Mouse (Mus musculus) common myeloid progenitor, adult 5-6 weeks (primary cell): ENCODE data around the gene Rhbdl1. TPM values are rescaled to one million over a fixed set of nuclear protein-coding genes. Genes with fewer than 3 reads are reported as not detected.
"Not testable (repeated sequence)": the region's sequence is repeated elsewhere in the genome, so short reads cannot be mapped to it uniquely, and the experiment has no call there.

Experiments used
- ATAC-seq: replicated peaks from 2 replicates; pipeline ENCODE4 v1.8.0; 2016; ENCODE audit warnings: low read depth, mild to moderate bottlenecking, moderate TSS enrichment, inconsistent platforms; ENCODE audit not compliant: poor library complexity, severe bottlenecking
- total RNA-seq: library from RNA; stranded (forward); fragments of 200-1000, 187-1606 nt; gene quantifications from 2 replicates; pipeline ENCODE4 v1.2.3, GENCODE M21; 2017

Gene Rhbdl1
- total RNA-seq, 1 experiment from 2014 or later, result 0.46 TPM

DNA sequence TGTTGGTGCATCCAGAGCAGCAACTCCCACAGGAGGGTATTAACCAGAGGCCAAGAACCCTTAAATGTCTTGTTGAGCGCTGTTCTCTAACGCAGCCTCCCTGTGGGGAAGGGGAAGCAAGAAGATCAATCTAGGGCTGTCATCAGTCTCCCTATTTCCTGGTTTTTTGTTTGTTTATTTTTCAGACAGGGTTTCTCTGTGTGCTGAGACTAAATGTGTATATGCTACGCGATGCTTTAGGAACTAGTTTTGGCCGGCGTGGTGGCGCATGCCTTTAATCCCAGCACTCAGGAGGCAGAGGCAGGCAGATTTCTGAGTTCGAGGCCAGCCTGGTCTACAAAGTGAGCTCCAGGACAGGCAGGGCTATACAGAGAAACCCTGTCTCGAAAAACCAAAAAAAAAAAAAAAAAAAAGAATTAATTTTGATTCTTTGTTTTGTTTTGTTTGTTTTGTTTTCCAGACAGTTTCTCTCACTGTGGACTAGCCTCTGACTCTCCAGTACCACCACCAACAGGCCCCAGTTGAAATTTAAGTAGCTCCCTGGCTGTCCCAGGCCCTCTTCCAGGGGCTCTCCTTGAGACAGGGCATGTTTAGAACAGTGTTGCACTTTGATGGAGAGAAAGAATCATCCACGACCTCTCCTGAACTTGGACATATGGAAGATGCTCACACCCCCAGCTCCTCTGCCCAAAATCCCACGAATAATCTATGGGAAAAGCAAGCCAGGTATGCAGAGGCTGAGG lies 36.5 kb upstream of the Rhbdl1 start:
- no peak for ATAC-seq

- no peak for ATAC-seq
These were observed 35.6 kb upstream of the Rhbdl1 start for GRCm38 (mm10) chr17:25872676-25873075.

DNA sequence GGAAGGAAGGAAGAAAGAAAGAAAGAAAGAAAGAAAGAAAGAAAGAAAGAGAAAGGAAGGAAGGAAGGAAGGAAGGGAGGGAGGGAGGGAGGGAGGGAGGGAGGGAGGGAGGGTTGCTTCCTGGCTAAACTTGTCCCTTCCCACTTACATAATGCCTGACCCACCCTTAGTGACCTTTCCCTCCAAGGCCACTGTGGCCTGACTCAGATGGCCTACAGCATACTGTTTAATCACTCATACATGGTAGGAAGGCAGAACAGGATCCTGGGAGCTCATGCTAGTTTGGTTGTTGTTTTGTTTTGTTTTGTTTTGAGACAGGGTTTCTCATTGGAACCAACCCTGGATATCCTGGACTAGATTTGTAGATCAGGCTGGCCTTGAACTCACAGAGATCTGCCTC lies 34.5 kb upstream of the Rhbdl1 start:
- ATAC-seq, result not testable (repeated sequence)

DNA sequence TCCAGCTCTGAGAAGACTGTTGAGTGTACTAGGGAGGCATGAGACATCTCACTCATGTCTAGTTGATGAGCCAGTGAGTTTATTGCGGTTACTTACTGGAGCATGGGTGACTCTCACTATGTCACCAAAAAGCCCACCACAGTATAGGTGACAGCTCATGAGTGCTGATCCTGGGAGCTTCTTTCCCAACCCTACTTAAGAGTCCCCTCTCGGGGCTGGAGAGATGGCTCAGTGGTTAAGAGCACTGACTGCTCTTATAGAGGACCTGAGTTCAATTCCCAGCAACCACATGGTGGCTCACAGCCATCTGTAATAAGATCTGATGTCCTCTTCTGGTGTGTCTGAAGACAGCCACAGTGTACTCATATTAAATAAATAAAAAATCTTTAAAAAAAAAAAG lies 32.9 kb upstream of the Rhbdl1 start:
- ATAC-seq, result no peak

GRCm38 (mm10) chr17:25869498-25869897 lies 32.4 kb upstream of the Rhbdl1 start:
- ATAC-seq, result no peak

DNA sequence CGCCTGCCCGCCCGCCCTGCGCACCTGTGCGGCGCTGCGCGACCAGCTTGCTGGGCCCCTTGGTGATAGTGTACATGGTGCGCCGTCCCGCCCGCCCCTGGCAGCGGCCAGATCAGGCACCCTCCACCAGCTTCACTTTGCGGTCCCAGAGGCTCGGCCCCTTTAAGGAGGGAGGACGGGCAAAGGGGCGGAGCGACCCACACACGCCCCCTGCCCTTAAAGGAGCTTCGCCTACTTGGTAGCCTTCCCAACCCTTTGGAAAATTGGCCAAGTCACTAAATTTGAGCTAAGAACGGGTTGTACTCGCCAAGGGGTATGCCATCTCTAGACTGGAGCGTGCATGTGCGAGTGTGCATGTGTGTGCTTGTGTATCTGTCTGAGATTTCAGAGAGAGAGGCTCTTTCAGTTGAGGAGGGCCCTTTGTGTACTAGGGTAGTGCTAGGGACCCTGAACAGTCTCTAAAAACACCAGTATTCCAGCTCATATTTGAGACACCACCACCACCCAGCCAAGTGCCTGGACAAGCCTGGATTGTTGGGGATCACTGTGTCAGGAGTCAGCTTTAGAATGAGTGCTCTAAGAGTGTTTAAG lies 31.6 kb upstream of the Rhbdl1 start, which contains the start of gene Mcrip2:
Gene Mcrip2 (minus strand): TSS at position 164 of the 591 bp plus-strand sequence.
- peak; percentile 89 for ATAC-seq

GRCm38 (mm10) chr17:25867836-25868600 lies 30.9 kb upstream of the Rhbdl1 start:
- ATAC-seq, result peak; percentile 46

DNA sequence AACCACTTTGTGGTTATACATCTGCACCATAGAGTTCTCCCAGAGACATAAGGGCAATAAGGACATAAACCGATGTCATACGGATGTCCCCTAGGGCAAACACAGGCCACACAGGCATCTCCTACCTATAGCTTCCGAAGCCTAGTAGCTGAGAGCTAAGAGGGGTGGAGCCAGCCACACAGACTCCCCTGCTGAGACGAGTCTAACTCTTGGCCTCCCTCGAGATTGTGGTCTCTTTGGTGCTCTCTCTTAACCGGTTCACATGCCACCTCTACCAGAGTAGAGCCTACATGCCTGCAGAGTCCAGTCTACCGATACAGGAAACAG lies 30.4 kb upstream of the Rhbdl1 start:
- ATAC-seq, result peak; percentile 19; the same call in 1 of the 2 replicates

DNA sequence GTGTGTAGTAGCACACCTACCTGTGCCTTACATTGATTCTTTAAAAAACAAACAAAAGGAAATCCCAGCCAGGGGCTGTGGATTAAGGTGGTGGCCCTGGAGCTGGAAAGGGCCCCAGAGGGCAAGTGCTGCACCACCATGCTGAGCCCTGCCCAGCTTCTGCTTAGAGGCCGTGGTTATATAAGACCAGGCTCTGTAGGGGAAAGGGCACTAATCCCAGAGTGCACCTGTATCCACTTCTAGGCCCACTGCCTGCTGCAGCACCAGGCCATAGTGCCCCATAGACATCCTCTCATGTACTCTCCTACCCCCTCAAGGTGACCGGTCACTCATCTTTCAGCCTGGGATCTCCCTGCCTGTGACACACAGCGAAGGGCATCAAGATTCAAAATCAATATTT lies 29.1 kb upstream of the Rhbdl1 start:
- no peak for ATAC-seq

DNA sequence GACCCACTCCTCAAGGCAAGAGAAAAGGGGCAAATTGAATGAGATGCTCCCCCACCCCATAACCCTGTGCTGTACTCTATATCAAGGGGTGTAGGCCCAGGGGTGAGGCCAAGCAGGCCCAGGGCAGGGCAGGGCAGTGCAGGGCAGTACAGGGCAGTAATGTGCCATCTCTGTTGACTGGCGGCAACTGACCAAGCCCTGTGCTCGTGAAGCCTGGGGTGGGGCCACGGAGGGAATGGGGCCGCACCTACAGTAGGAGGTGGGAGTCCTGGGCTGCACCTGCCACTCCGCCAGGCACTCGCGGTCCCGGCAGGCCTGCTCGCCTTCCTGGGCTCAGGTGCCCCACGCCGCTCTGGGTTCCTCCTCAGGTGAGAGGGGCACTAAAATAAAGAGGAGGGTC lies 28.2 kb upstream of the Rhbdl1 start:
- no peak for ATAC-seq

DNA sequence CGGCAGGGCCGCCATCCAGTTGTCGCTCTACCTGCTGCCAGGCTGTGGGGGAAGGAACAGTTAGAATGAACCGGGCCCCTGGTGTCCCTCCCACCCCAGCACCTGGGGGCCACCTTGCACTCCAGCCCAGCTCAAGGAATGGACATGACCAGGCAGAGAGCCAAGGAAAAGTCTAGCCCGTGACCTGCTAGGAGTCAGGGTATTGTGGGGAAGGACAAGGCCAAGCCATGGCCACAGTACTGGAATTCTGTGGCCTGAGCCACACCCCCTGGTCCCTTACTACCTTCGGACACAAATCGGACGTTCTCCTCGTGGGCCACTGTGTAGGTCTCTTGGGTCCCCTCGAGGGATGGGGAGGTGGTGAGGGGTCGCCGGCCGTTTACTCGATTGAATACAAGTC lies 27.2 kb upstream of the Rhbdl1 start:
- ATAC-seq, result no peak

GRCm38 (mm10) chr17:25863681-25864080 lies 26.6 kb upstream of the Rhbdl1 start:
- ATAC-seq, result no peak

GRCm38 (mm10) chr17:25861704-25862612 lies 24.9 kb upstream of the Rhbdl1 start:
- ATAC-seq, result no peak

DNA sequence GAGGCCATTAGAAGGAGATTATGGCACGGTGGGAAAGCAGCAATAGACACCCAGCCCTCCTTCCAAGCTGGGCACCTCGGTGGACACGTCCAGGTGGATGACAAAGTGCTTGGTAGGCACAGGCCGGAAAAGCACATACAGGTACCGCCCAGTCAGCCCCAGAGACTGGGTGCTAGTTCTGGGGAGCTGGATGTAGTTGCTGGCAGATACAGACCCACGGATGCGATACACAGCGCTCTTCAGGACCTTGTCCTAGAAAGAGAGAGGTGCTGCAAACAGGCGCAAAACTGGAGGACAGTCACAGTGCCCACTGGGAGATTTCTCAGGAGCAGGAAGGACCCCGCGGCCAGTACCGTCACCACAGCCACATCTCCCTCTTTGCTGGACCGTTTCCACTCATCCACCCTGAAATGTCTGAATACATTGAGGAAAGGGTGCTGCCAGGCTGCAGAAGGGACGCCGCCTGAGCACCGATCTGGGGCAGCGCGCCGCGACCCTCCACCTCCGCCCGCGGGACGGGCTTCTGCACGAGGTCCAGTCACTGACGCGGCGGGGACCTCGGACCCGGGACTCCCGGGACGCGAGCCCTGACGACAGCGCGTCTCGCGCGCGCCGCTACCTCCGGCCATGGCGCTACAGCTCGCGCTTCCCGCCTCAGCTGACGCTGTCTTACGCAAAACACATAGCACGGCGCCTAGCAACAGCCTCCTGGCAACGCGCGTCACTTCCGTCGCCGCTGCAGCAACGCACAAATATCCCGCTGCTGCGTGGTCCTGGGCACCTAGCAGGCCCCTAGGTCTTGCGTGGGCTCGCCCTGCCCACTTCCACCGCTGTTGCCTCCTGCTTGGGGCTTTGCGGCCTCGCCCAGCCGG lies 24.0 kb upstream of the Rhbdl1 start, which contains the start of gene Wdr90:
Gene Wdr90 (minus strand): TSS at position 670 of the 872 bp plus-strand sequence.
- peak; percentile 98 for ATAC-seq

- ATAC-seq, result no peak
These were observed 23.1 kb upstream of the Rhbdl1 start for GRCm38 (mm10) chr17:25860229-25860628.

GRCm38 (mm10) chr17:25844396-25844901 lies 7.4 kb upstream of the Rhbdl1 start, which contains the start of gene Rhot2:
TSS of gene Rhot2 (minus strand) at chr17:25844851.
- peak; percentile 98 for ATAC-seq

- ATAC-seq, result no peak; the same call in 1 of the 2 replicates
These were observed 6.7 kb upstream of the Rhbdl1 start for GRCm38 (mm10) chr17:25843636-25844395.

DNA sequence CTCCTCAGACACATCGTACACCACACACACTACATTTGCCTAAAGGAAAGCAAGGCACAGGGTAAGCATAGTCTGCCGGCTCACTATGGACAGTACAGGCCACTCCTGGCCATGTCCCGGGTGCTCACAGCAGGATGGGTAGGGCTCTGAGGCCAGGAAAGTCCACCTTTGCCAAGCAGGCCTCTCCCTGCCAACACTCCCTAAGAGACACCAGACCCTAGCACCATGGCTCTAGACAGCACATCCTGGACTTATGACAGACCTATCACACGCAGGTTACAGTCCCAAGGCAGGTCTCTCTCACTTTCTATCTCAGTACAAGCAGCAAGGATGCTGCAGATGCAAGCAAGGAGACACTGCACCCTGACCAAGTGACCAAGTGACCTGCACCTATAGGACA lies 6.0 kb upstream of the Rhbdl1 start:
- no peak for ATAC-seq
